Mouse (Mus musculus) lung, embryonic 14.5 days (tissue): ENCODE measurements at regions not wholly inside any gene's neighbourhood (a gene's known extent, or its start where the extent isn't known, plus 50 kb on each side); places are given as distances from the start of the nearest gene placed in this dataset.
A peak's percentile ranks its signal among the peaks of the same experiment; 100 is the strongest.

Experiments used
- ATAC-seq: fragments of 200-750 bp; cut with Nextera tagmentation; 2 replicates; pipeline ENCODE4 v1.8.0; 2017; ENCODE audit warnings: mild to moderate bottlenecking, moderate TSS enrichment, moderate library complexity; ENCODE audit not compliant: insufficient read depth
- DNase-seq: peaks from one replicate; pipeline ENCODE4 v3.0.0-alpha.2; 2015
- H3K27ac ChIP-seq: fragments of 300-500 bp; sonication (generic); 2 replicates; pipeline ENCODE4 v1.5.1; 2014; ENCODE audit warnings: low read depth, mild to moderate bottlenecking, moderate library complexity
- H3K27me3 ChIP-seq: fragments of 300-500 bp; sonication (generic); 2 replicates; pipeline ENCODE4 v1.6.1; 2014; ENCODE audit warnings: low read length, control low read depth; ENCODE audit not compliant: insufficient read depth
- H3K36me3 ChIP-seq: fragments of 300-500 bp; sonication (generic); 2 replicates; pipeline ENCODE4 v1.6.1; 2014; ENCODE audit warnings: control low read depth; ENCODE audit not compliant: insufficient read depth
- H3K4me1 ChIP-seq: fragments of 300-500 bp; sonication (generic); 2 replicates; pipeline ENCODE4 v1.6.1; 2014; ENCODE audit warnings: antibody characterized with exemption, control low read depth; ENCODE audit not compliant: insufficient read depth
- H3K4me2 ChIP-seq: fragments of 300-500 bp; sonication (generic); 2 replicates; pipeline ENCODE4 v1.6.1; 2014; ENCODE audit warnings: mild to moderate bottlenecking
- H3K4me3 ChIP-seq: fragments of 300-500 bp; sonication (generic); 2 replicates; pipeline ENCODE4 v1.5.1; 2014; ENCODE audit warnings: low read depth, low read length
- H3K9ac ChIP-seq: fragments of 300-500 bp; sonication (generic); 2 replicates; pipeline ENCODE4 v1.6.1; 2014
- H3K9me3 ChIP-seq: fragments of 300-500 bp; sonication (generic); 2 replicates; pipeline ENCODE4 v1.6.1; 2016; ENCODE audit warnings: low read depth, low read length, control low read depth
- CTCF ChIP-seq: IDR thresholded peaks from 2 replicates; pipeline ENCODE4 v1.5.1; 2016; ENCODE audit warnings: antibody characterized with exemption, low read depth
- WGBS: fragments of 180-500 bp; shearing (Covaris S2); extraction: QIAGEN DNeasy Blood & Tissue Kit; methylation state at CpG from one replicate; pipeline ENCODE4 v1.1.7; 2014; 5-methylcytosine and 5-hydroxymethylcytosine counted together

GRCm38 (mm10) chr13:72184116-72184845 is 220.8 kb upstream of the Irx1 start:
- H3K4me3 ChIP-seq, result no peak overlapping the region
- DNase-seq (peak; percentile 31), ATAC-seq (peak; percentile 31; the same call in 1 of the 2 replicates)
- WGBS, result 41% methylated on average over 15 of the region's 15 CpGs
- H3K27me3 ChIP-seq, result no peaks in the 10 kb centered on the region
- H3K4me2 ChIP-seq, result no peak overlapping the region
- no peak for TF ChIP-seq CTCF
- no peaks in the 10 kb centered on the region for H3K4me1 ChIP-seq
- H3K36me3 ChIP-seq, result no peaks in the 10 kb centered on the region
- H3K9ac ChIP-seq, result no peak overlapping the region
- H3K9me3 ChIP-seq, result no peaks in the 10 kb centered on the region
- no peak overlapping the region for H3K27ac ChIP-seq

- Histone ChIP-seq H3K27ac (no peak overlapping the region), H3K4me2 (no peak overlapping the region), H3K4me1 (no peaks in the 10 kb centered on the region), H3K27me3 (no peaks in the 10 kb centered on the region), H3K4me3 (no peak overlapping the region), H3K36me3 (no peaks in the 10 kb centered on the region), H3K9me3 (no peaks in the 10 kb centered on the region), H3K9ac (no peak overlapping the region)
- TF ChIP-seq CTCF, result no peak
- WGBS, result 68% methylated on average over 3 of the region's 3 CpGs
- DNase-seq (no peak), ATAC-seq (no peak)
Measured at GRCm38 (mm10) chr13:72184846-72185118, 221.3 kb upstream of the Irx1 start.

- no peaks in the 10 kb centered on the region for H3K9me3 ChIP-seq
- no peak for TF ChIP-seq CTCF
- H3K9ac ChIP-seq, result no peak overlapping the region
- H3K4me1 ChIP-seq, result no peaks in the 10 kb centered on the region
- H3K27ac ChIP-seq, result no peak overlapping the region
- H3K27me3 ChIP-seq, result no peaks in the 10 kb centered on the region
- H3K4me2 ChIP-seq, result no peak overlapping the region
- DNase-seq (no peak), ATAC-seq (no peak)
- H3K36me3 ChIP-seq, result no peaks in the 10 kb centered on the region
- no peak overlapping the region for H3K4me3 ChIP-seq
- WGBS, result 80% methylated on average over 2 of the region's 2 CpGs
Measured at GRCm38 (mm10) chr13:72195881-72196280, 232.4 kb upstream of the Irx1 start.

- H3K9me3 ChIP-seq, result no peaks in the 10 kb centered on the region
- 39% methylated on average over 22 of the region's 22 CpGs for WGBS
- DNase-seq, result peak; percentile 72
- H3K4me2 ChIP-seq, result peak overlapping the region; percentile 40
- H3K27ac ChIP-seq, result peak overlapping the region; percentile 79
- no peaks in the 10 kb centered on the region for H3K36me3 ChIP-seq
- H3K4me3 ChIP-seq, result no peak overlapping the region
- H3K9ac ChIP-seq, result no peak overlapping the region
- H3K4me1 ChIP-seq, result no peaks in the 10 kb centered on the region
- no peaks in the 10 kb centered on the region for H3K27me3 ChIP-seq
- ATAC-seq, result peak; percentile 88
- no peak for TF ChIP-seq CTCF
Measured at GRCm38 (mm10) chr13:72198341-72199105, 235.0 kb upstream of the Irx1 start.

- no peak for ATAC-seq
- WGBS, result 76% methylated on average over 5 of the region's 5 CpGs
Measured at GRCm38 (mm10) chr13:72209518-72209917, 246.0 kb upstream of the Irx1 start.

GRCm38 (mm10) chr13:72209946-72210456 is 246.5 kb upstream of the Irx1 start:
- DNase-seq, result peak; percentile 6
- no peak for TF ChIP-seq CTCF

More at GRCm38 (mm10) chr13:72209518-72209917, 246.0 kb upstream of the Irx1 start:
- H3K36me3 ChIP-seq, result no peaks in the 10 kb centered on the region
- no peak overlapping the region for H3K4me3 ChIP-seq
- no peaks in the 10 kb centered on the region for H3K27me3 ChIP-seq
- no peak overlapping the region for H3K27ac ChIP-seq
- no peak for DNase-seq
- no peak overlapping the region for H3K4me2 ChIP-seq
- TF ChIP-seq CTCF, result no peak
- no peaks in the 10 kb centered on the region for H3K4me1 ChIP-seq
- H3K9me3 ChIP-seq, result no peaks in the 10 kb centered on the region
- H3K9ac ChIP-seq, result no peak overlapping the region

DNA sequence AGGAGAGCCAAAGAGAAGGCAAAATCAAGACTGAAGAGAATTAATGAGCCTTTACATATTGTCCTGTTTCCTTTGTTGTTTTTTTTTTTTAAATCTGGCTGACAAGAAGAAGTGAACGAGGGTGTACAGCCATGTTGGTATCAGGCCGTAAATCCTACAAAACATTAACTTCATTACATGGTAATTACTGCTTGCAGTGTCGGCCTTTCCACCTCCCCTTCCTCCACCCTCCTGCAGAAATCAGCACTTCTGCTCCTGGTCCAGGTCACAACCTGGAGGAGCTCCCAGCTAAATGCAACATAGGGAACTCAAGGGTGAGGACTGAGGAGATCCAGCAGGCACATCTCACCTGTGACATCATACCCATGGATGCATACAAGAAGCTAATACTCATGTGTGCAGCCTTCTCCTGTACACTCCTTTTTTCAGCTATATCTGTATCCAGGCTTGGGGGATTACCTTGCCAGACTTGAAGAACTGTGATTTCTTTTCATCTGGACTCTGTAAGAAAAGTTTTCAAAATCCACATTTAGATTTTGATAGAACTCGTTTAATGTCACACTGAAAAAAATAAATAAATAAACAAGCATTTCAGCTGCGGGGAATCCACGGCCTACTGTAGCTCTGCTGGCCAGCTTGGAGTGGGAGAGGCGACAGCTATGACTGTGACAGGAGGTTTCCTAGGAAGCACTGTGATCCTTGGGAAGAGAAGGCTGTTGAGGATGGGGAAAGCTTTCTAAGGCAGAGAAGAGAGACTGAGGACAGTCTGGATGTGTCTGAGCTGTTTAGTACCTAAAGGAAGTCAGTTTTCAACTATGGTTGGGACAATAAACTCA is 247.2 kb upstream of the Irx1 start:
- Histone ChIP-seq H3K4me3 (no peak overlapping the region), H3K4me2 (no peak overlapping the region), H3K27ac (no peak overlapping the region), H3K36me3 (no peaks in the 10 kb centered on the region), H3K9ac (no peak overlapping the region), H3K4me1 (no peaks in the 10 kb centered on the region), H3K27me3 (no peaks in the 10 kb centered on the region), H3K9me3 (no peaks in the 10 kb centered on the region)
- TF ChIP-seq CTCF, result no peak
- DNase-seq (no peak), ATAC-seq (no peak)
- WGBS, result 44% methylated on average over 7 of the region's 7 CpGs

More at GRCm38 (mm10) chr13:72209946-72210456, 246.5 kb upstream of the Irx1 start:
- ATAC-seq, result no peak
- Histone ChIP-seq H3K27ac (no peak overlapping the region), H3K4me1 (no peaks in the 10 kb centered on the region), H3K9me3 (no peaks in the 10 kb centered on the region), H3K9ac (no peak overlapping the region), H3K36me3 (no peaks in the 10 kb centered on the region), H3K4me2 (no peak overlapping the region), H3K4me3 (no peak overlapping the region), H3K27me3 (no peaks in the 10 kb centered on the region)
- WGBS, result 19% methylated on average over 10 of the region's 10 CpGs
